Mouse (Mus musculus) embryo, embryonic 11 days (tissue): ENCODE data around the gene Rhoc.

Experiments used
- DNase-seq: peaks from one replicate; pipeline ENCODE4 v3.0.0-alpha.2; 2015

Rhoc gene

DNA sequence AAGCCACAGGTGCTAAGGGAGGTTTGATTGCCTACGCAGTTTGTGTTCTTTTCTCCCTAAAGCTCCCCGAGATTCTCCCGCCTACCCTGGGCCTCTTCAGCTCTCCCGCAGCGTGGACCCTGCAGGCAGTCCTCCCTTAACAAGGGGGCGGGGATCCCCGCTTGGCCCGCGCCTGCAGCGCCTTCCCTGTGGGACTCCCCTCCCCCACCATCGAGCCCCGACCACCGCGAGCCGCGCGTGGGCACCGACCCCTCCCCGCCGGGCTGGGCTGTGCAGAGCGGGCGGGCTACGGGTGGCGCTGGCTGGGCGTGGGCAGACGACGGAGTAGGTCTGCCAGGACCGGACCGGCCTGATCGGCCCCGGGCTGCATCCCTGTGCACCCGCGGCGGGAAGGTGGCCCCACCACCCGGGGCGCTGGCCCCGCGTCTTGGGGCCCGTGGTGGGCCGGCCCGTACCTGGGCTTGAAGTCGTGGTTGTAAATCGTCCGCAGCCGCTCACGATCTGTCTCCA, 29.4 kb downstream of the Rhoc start:
- peak; percentile 73 for DNase-seq

DNA sequence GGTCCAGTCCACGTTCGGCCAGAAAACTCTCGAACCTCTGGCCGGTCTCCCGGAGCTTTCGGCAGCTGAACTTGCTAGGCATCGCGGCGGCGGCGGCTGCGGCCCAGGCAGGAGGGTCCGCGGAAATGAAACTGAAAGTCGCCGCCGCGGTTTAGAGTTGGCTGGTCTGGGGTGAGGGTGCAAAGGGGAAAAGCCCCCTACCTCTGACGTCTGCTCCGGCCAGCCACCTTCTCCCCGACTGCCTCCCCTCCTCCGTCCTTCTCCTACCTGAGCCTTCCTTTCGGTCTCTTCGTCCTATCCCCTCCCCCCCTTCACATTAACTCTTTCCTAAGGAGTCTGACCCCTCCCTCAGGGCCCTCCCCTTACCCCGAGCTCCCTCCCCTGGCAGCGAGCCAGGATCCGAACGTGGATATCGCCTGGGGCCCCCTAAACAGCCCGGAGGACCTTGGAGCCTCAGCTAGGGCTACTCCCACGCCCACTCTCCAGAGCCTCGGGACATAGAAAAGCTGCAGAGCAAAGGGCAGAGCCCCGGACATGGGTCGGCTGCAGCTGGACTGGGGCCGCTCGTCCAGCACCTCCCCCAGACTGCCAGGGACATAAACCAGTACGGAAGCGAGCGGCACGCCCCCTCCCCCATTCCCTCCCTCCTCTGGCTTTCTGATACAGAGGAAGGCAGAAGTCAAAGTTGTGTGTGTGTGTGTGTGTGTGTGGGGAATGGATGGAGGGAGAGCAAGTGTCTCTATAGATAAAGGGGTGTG, 30.0 kb downstream of the Rhoc start, which contains the start of gene Mov10:
TSS of gene Mov10 (minus strand) at position 573 of the 758 bp plus-strand sequence.
- peak; percentile 88 for DNase-seq

DNA sequence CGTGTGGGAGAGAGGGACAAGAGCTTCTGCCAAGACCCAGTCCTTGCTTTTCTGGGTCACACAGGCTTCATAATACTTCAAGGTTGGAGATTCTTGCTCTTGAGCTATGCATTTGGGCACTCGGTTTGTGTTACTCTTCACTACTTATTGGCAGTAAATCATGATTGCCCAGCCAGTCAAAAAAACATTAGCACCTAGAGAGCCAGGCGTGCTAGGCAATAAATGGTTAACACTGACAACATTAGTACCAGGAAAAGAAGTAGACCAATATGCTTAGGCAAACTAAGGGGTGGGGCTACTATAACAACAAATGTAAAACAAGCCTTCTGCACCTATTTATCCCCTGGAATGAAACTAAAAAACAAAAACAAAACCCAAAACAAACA, 30.6 kb downstream of the Rhoc start:
- no peak for DNase-seq

DNA sequence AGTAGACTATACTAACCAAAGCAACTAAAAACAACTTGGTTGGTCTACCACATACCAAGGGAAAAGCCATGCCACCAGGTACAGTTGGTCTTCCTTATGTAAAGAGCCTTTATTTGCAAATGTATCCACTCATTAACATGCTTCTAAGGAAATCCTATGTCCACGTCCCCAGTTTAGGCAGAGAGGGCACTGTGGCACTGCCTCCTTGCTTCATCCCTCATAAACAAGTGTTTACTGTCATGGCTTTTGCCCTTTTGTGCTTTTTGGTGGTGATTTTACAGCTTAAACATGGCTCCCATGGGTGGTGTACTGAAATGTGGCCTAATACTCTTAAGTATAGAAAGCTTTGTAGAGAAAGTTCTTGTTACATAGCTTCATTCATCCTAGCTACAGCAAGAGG, 32.3 kb downstream of the Rhoc start:
- no peak for DNase-seq

DNA sequence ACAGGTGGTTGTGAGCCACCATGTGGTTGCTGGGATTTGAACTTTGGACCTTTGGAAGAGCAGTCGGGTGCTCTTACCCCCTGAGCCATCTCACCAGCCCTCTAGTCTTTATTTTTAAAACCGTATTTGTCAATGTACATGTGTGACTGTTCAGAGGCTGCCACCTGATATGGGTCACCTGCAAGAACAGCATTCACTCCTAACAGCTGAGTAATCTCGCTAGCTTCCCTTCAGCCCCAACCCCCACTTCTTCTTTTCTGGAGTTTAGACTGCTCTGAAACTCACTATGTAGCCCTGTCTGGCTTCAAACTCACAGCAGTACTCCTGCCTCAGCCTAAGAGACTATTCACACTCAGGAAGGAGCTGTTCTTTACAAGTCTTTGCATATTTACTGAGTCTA, 34.2 kb downstream of the Rhoc start:
- no peak for DNase-seq

DNA sequence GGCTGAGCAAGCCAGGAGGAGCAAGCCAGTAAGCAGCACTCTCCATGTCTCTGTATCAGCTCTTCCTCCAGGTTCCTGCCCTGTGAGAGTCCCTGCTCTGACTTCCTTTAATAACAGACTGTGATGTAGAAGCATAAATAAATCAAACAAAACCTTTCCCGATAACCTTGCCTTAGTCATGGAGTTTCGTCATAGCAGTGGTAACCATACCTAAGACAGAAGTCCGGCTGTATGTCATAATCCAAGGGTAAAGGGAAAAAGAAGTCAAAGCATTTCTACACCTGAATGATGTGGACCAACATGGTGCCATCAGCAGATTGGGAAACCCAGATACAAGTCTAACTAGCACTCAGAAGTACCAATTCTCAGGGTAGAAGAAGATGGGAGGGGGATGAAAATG, 47.6 kb downstream of the Rhoc start:
- no peak for DNase-seq

DNA sequence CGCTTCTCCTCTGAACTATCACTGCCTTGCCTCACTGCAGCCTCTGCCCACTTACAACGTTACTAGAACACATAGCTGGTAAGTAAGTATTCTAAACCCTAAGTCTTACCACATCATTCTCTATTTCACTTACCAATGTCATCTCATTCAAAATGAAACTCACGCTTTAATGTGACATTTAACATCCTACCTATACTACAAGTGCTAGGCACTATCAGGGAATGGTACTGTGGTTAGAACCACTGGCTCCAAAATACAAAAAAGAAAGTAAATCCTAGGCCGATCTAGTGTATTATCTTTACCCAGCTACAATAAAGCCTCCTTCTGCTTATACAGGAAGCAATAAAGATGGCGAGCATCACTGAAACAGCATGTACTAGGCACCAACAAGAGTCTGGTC, 52.9 kb downstream of the Rhoc start:
- DNase-seq, result no peak
